Mouse (Mus musculus) neural tube, embryonic 13.5 days (tissue): ENCODE results near the gene Rc3h1. TPM values are rescaled to one million over a fixed set of nuclear protein-coding genes. Genes with fewer than 3 reads are reported as not detected.

Experiments used
- ATAC-seq: fragments of 200-750 bp; cut with Nextera tagmentation; 2 replicates; pipeline ENCODE4 v1.8.0; 2017; ENCODE audit warnings: low read depth, mild to moderate bottlenecking, moderate TSS enrichment, moderate library complexity
- H3K27ac ChIP-seq: fragments of 300-500 bp; sonication (generic); replicated peaks from 2 replicates; pipeline ENCODE4 v1.5.1; 2015; ENCODE audit warnings: moderate library complexity, mild to moderate bottlenecking, inconsistent platforms
- H3K27me3 ChIP-seq: fragments of 300-500 bp; sonication (generic); 2 replicates; pipeline ENCODE4 v1.6.1; 2015; ENCODE audit warnings: mild to moderate bottlenecking, inconsistent platforms
- H3K36me3 ChIP-seq: fragments of 300-500 bp; sonication (generic); 2 replicates; pipeline ENCODE4 v1.6.1; 2015; ENCODE audit warnings: mild to moderate bottlenecking, inconsistent platforms
- H3K4me1 ChIP-seq: fragments of 300-500 bp; sonication (generic); replicated peaks from 2 replicates; pipeline ENCODE4 v1.6.1; 2015; ENCODE audit warnings: inconsistent platforms
- H3K4me2 ChIP-seq: fragments of 300-500 bp; sonication (generic); 2 replicates; pipeline ENCODE4 v1.6.1; 2015; ENCODE audit warnings: inconsistent platforms, mild to moderate bottlenecking, moderate library complexity
- H3K4me3 ChIP-seq: fragments of 300-500 bp; sonication (generic); 2 replicates; pipeline ENCODE4 v1.5.1; 2015; ENCODE audit warnings: mild to moderate bottlenecking, inconsistent platforms
- H3K9ac ChIP-seq: fragments of 300-500 bp; sonication (generic); 2 replicates; pipeline ENCODE4 v1.6.1; 2015; ENCODE audit warnings: moderate library complexity, mild to moderate bottlenecking, inconsistent platforms
- H3K9me3 ChIP-seq: fragments of 300-500 bp; sonication (generic); 2 replicates; pipeline ENCODE4 v1.6.1; 2016; ENCODE audit warnings: inconsistent platforms
- WGBS: fragments of 180-500 bp; shearing (Covaris S2); methylation state at CpG from one replicate; pipeline ENCODE4 v1.1.7; 2015; 5-methylcytosine and 5-hydroxymethylcytosine counted together
- polyA plus RNA-seq: library from polyadenylated mRNA; unstranded; fragments of >200 nt; fragmentation: Nextera tagmentation; extraction: Ambion mirVana; gene quantifications from 2 replicates; pipeline ENCODE4 v1.2.1, GENCODE M21; 2015

The Rc3h1 gene
- polyA plus RNA-seq, 1 experiment from 2014 or later: 6.1 TPM

GRCm38 (mm10) chr1:161005526-161005925 lies 99.3 kb downstream of the Rc3h1 start:
- H3K27me3 ChIP-seq: no peaks in the 10 kb centered on the region
- WGBS: 50% methylated on average over 3 of the region's 3 CpGs
- ATAC-seq: no peak
- no peaks in the 10 kb centered on the region for H3K9me3 ChIP-seq
- H3K36me3 ChIP-seq: peaks cover 29% of the 10 kb centered on the region
- no peak overlapping the region for H3K27ac ChIP-seq
- no peaks in the 10 kb centered on the region for H3K4me1 ChIP-seq
- no peak overlapping the region for H3K4me2 ChIP-seq
- no peak overlapping the region for H3K9ac ChIP-seq
- H3K4me3 ChIP-seq: no peak overlapping the region

GRCm38 (mm10) chr1:161006471-161006870 lies 100.3 kb downstream of the Rc3h1 start:
- peaks cover 31% of the 10 kb centered on the region for H3K36me3 ChIP-seq
- no peaks in the 10 kb centered on the region for H3K9me3 ChIP-seq
- H3K27me3 ChIP-seq: no peaks in the 10 kb centered on the region
- H3K9ac ChIP-seq: no peak overlapping the region
- ATAC-seq: no peak
- no peak overlapping the region for H3K4me3 ChIP-seq
- no peak overlapping the region for H3K4me2 ChIP-seq
- no peak overlapping the region for H3K27ac ChIP-seq
- WGBS: 76% methylated on average over 5 of the region's 5 CpGs
- no peaks in the 10 kb centered on the region for H3K4me1 ChIP-seq

GRCm38 (mm10) chr1:161008038-161008437 lies 101.8 kb downstream of the Rc3h1 start:
- H3K9ac ChIP-seq: no peak overlapping the region
- H3K9me3 ChIP-seq: no peaks in the 10 kb centered on the region
- no peak for ATAC-seq
- H3K4me3 ChIP-seq: no peak overlapping the region
- no peak overlapping the region for H3K27ac ChIP-seq
- peaks cover 36% of the 10 kb centered on the region for H3K36me3 ChIP-seq
- no peaks in the 10 kb centered on the region for H3K4me1 ChIP-seq
- no peak overlapping the region for H3K4me2 ChIP-seq
- 93% methylated on average over 2 of the region's 2 CpGs for WGBS
- H3K27me3 ChIP-seq: no peaks in the 10 kb centered on the region

- Histone ChIP-seq H3K4me2 (no peak overlapping the region), H3K27me3 (no peaks in the 10 kb centered on the region), H3K9me3 (no peaks in the 10 kb centered on the region), H3K36me3 (peaks cover 33% of the 10 kb centered on the region), H3K27ac (no peak overlapping the region), H3K9ac (no peak overlapping the region), H3K4me3 (no peak overlapping the region), H3K4me1 (no peaks in the 10 kb centered on the region)
- no peak for ATAC-seq
- WGBS: 91% methylated on average over 4 of the region's 4 CpGs
These were observed 104.2 kb downstream of the Rc3h1 start for GRCm38 (mm10) chr1:161010436-161010835.

GRCm38 (mm10) chr1:161016378-161016777 lies 110.2 kb downstream of the Rc3h1 start:
- no peaks in the 10 kb centered on the region for H3K27me3 ChIP-seq
- no peak overlapping the region for H3K4me3 ChIP-seq
- H3K27ac ChIP-seq: no peak overlapping the region
- H3K36me3 ChIP-seq: peaks cover 60% of the 10 kb centered on the region
- WGBS: 84% methylated on average over 2 of the region's 2 CpGs
- H3K4me1 ChIP-seq: no peaks in the 10 kb centered on the region
- no peaks in the 10 kb centered on the region for H3K9me3 ChIP-seq
- no peak overlapping the region for H3K4me2 ChIP-seq
- no peak for ATAC-seq
- H3K9ac ChIP-seq: no peak overlapping the region

- 97% methylated on average over 14 of the region's 14 CpGs for WGBS
These were observed 113.8 kb downstream of the Rc3h1 start for GRCm38 (mm10) chr1:161020051-161020450.

More at GRCm38 (mm10) chr1:161020051-161020450, 113.8 kb downstream of the Rc3h1 start:
- H3K4me3 ChIP-seq: no peak overlapping the region
- no peak overlapping the region for H3K4me2 ChIP-seq
- peaks cover 62% of the 10 kb centered on the region for H3K36me3 ChIP-seq
- no peak for ATAC-seq
- H3K9me3 ChIP-seq: no peaks in the 10 kb centered on the region
- no peaks in the 10 kb centered on the region for H3K4me1 ChIP-seq
- no peak overlapping the region for H3K9ac ChIP-seq
- H3K27ac ChIP-seq: no peak overlapping the region
- H3K27me3 ChIP-seq: no peaks in the 10 kb centered on the region

Other genes starting within 250 kb of the Rc3h1 start
- 20.5 and 23.7 TPM in 2 replicates for gene Rabgap1l, start 113.2 kb upstream of the Rc3h1 start, polyA plus RNA-seq
- 2.6 and 3.2 TPM in 2 replicates for gene Serpinc1, start 72.2 kb downstream of the Rc3h1 start, polyA plus RNA-seq
- 11.9 and 12.3 TPM in 2 replicates for gene Zbtb37, start 128.4 kb downstream of the Rc3h1 start, polyA plus RNA-seq
- gene Dars2, start 164.2 kb downstream of the Rc3h1 start, polyA plus RNA-seq: 25.2 and 28.7 TPM in 2 replicates
- 10.2 and 10.9 TPM in 2 replicates for gene Cenpl, start 164.3 kb downstream of the Rc3h1 start, polyA plus RNA-seq
- 19.8 and 21.5 TPM in 2 replicates for gene Klhl20, start 225.1 kb downstream of the Rc3h1 start, polyA plus RNA-seq
- gene Ankrd45, start 236.3 kb downstream of the Rc3h1 start, polyA plus RNA-seq: 11.0 and 12.5 TPM in 2 replicates